Mouse (Mus musculus): ENCODE measurements around the gene Npm3.

DNA sequence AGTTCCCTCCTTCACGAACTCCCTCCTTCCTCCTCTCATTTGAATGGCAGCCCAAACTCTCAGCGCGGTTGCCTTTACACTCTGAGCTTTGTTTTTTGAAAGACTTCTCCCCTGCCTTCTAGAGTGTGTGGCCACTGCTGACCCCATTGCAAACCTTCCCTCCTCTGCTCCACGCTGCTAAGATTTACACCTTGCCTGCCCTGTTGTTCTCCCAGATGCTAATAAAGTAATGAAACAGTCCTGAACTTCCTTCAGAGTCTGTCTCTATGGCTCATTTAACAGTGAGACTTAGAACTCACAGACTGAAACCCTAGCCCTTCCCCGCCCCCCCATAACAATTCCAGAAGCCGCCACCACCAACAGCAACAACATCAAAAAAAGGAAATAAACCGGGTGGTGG, 40.0 kb upstream of the Npm3 start:
- TF ChIP-seq POLR2A (IDR thresholded peaks at IDR 0.05; ENCODE audit: insufficient read depth, low read length) (no peak), CTCF (IDR thresholded peaks at IDR 0.05; ENCODE audit: low read depth, low read length) (no peak)

All from ES-Bruce4 (cell line).